8 mouse cellular contexts compared by ENCODE assay signal in genomic region chr2:131262680-131263670, GRCm38 (mm10). TPM values are rescaled to one million over a fixed set of nuclear protein-coding genes. Genes with fewer than 3 reads are reported as not detected.
DNase-seq lines count a peak whose midpoint lies in the region; ATAC-seq and TF ChIP-seq lines count a peak whose summit lies in the region.

No protein-coding gene starts in this region.

- WGBS in bone marrow, adult 2 months, result 3% methylated on average over 59 of the region's 59 CpGs
- WGBS in forebrain, embryonic 16.5 days, result under 1% methylated on average over 49 of the region's 59 CpGs
- WGBS in limb, embryonic 14.5 days, result under 1% methylated on average over 38 of the region's 59 CpGs
- under 1% methylated on average over 47 of the region's 59 CpGs for WGBS in midbrain, postnatal 0 days

- peak overlapping the region; percentile 96 for H3K9ac ChIP-seq in forebrain, embryonic 16.5 days (replicated peaks; ENCODE audit: low read depth, low read length)
- peak overlapping the region; percentile 95 for H3K9ac ChIP-seq in limb, embryonic 14.5 days (ENCODE audit: low read depth, low read length, severe bottlenecking)
- peak overlapping the region; percentile 79 for H3K9ac ChIP-seq in midbrain, postnatal 0 days (replicated peaks; ENCODE audit: low read length, poor library complexity, severe bottlenecking)

- TF ChIP-seq CTCF in bone marrow, adult 2 months (IDR thresholded peaks at IDR 0.05; ENCODE audit: control insufficient read depth, insufficient read depth, low read length), result no peak
- TF ChIP-seq CTCF in midbrain, postnatal 0 days (IDR thresholded peaks at IDR 0.05), result 0 out of 2 replicates have a peak, but pooled peaks have one; percentile 4

- H3K27ac ChIP-seq in bone marrow, adult 2 months (ENCODE audit: control insufficient read depth, insufficient read depth, low read depth, low read length, poor library complexity), result peak overlapping the region; percentile 99
- peak overlapping the region; percentile 98 for H3K27ac ChIP-seq in forebrain, embryonic 16.5 days (ENCODE audit: low read length)
- H3K27ac ChIP-seq in limb, embryonic 14.5 days (replicated peaks; ENCODE audit: low read depth, low read length), result peak overlapping the region; percentile 95
- peak overlapping the region; percentile 98 for H3K27ac ChIP-seq in midbrain, postnatal 0 days (ENCODE audit: low read depth, low read length)

- H3K4me1 ChIP-seq in bone marrow, adult 2 months (ENCODE audit: control insufficient read depth, insufficient read depth, low read length), result no peaks in the 10 kb centered on the region; the same call in 1 of the 2 replicates
- H3K4me1 ChIP-seq in forebrain, embryonic 16.5 days (replicated peaks; ENCODE audit: control insufficient read depth, insufficient read depth, low read length), result peaks cover 24% of the 10 kb centered on the region
- H3K4me1 ChIP-seq in limb, embryonic 14.5 days (ENCODE audit: control insufficient read depth, insufficient read depth, low read length), result peaks cover 19% of the 10 kb centered on the region
- H3K4me1 ChIP-seq in midbrain, postnatal 0 days (ENCODE audit: insufficient read depth, low read length), result peaks cover 4% of the 10 kb centered on the region

- peak overlapping the region; percentile 86 for H3K4me3 ChIP-seq in bone marrow, adult 2 months (replicated peaks; ENCODE audit: control insufficient read depth, low read depth, low read length)
- peak overlapping the region; percentile 86 for H3K4me3 ChIP-seq in forebrain, embryonic 16.5 days (replicated peaks; ENCODE audit: low read length)
- H3K4me3 ChIP-seq in limb, embryonic 14.5 days (replicated peaks; ENCODE audit: low read length), result peak overlapping the region; percentile 67
- peak overlapping the region; percentile 75 for H3K4me3 ChIP-seq in midbrain, postnatal 0 days (ENCODE audit: low read depth, low read length)

- H3K4me2 ChIP-seq in forebrain, embryonic 16.5 days (ENCODE audit: low read length), result peak overlapping the region; percentile 91
- peak overlapping the region; percentile 72 for H3K4me2 ChIP-seq in limb, embryonic 14.5 days (replicated peaks; ENCODE audit: low read depth, low read length, severe bottlenecking)
- H3K4me2 ChIP-seq in midbrain, postnatal 0 days (ENCODE audit: low read depth, low read length, poor library complexity, severe bottlenecking), result peak overlapping the region; percentile 79

- peak; percentile 72 for ATAC-seq in forebrain, embryonic 16.5 days
- peak; percentile 74 for ATAC-seq in limb, embryonic 14.5 days (ENCODE audit: low FRiP score, low read depth)
- ATAC-seq in midbrain, postnatal 0 days (ENCODE audit: low FRiP score), result peak; percentile 71

- TF ChIP-seq POLR2A in bone marrow, adult 2 months (IDR thresholded peaks at IDR 0.05; ENCODE audit: borderline replicate concordance, control insufficient read depth, low read depth, low read length), result no peak
- no peak for TF ChIP-seq POLR2A in limb, embryonic 14.5 days (IDR thresholded peaks at IDR 0.05; ENCODE audit: borderline replicate concordance, extremely low read depth, insufficient read depth, insufficient read length)

- peak; percentile 27 for DNase-seq in retina, embryonic 14.5 days (ENCODE audit: low spot score)
- no peak for DNase-seq in retina, postnatal 1 day
- peak; percentile 52 for DNase-seq in limb, embryonic 14.5 days (ENCODE audit: low spot score)
- DNase-seq in midbrain, postnatal 0 days (ENCODE audit: low spot score), result peak; percentile 64
- no peak for DNase-seq in frontal cortex, postnatal 25 days (ENCODE audit: low spot score in 2 of 2)
- no peak for DNase-seq in gastrocnemius, postnatal 14 days

- H3K9me3 ChIP-seq in forebrain, embryonic 16.5 days (ENCODE audit: control insufficient read depth, low read length), result no peaks in the 10 kb centered on the region
- H3K9me3 ChIP-seq in limb, embryonic 14.5 days (ENCODE audit: control insufficient read depth, low read length), result no peaks in the 10 kb centered on the region
- no peaks in the 10 kb centered on the region for H3K9me3 ChIP-seq in midbrain, postnatal 0 days (ENCODE audit: low read length)

- no peaks in the 10 kb centered on the region for H3K27me3 ChIP-seq in forebrain, embryonic 16.5 days (replicated peaks; ENCODE audit: control insufficient read depth, insufficient read depth, low read length)
- no peaks in the 10 kb centered on the region for H3K27me3 ChIP-seq in limb, embryonic 14.5 days (ENCODE audit: control insufficient read depth, insufficient read depth, low read length)
- no peaks in the 10 kb centered on the region for H3K27me3 ChIP-seq in midbrain, postnatal 0 days (ENCODE audit: insufficient read depth, low read length)

- intact Hi-C loops in gastrocnemius, postnatal 14 days (cut with DNase I; ENCODE audit: low total_unique reads), result no loop called here

- no peaks in the 10 kb centered on the region for H3K36me3 ChIP-seq in forebrain, embryonic 16.5 days (ENCODE audit: control insufficient read depth, insufficient read depth)
- H3K36me3 ChIP-seq in limb, embryonic 14.5 days (ENCODE audit: control insufficient read depth, insufficient read depth, low read length), result no peaks in the 10 kb centered on the region; the same call in 1 of the 2 replicates
- H3K36me3 ChIP-seq in midbrain, postnatal 0 days (ENCODE audit: insufficient read depth, low read length), result no peaks in the 10 kb centered on the region

RNA-seq across cellular contexts. Expression of gene Pank2, which starts 0.7 kb away (rescaled TPM):
- polyA plus RNA-seq in bone marrow, adult 2 months (2011; ENCODE audit: insufficient read depth, insufficient read length, low replicate concordance, missing spikeins), result 31.4 and 44.4 TPM in 2 replicates
- 26.9 and 33.1 TPM in 2 replicates for polyA plus RNA-seq in forebrain, embryonic 16.5 days (2015; fragmentation: Nextera tagmentation; extraction: Ambion mirVana)
- 44.7 and 47.2 TPM in 2 replicates for polyA plus RNA-seq in limb, embryonic 14.5 days (2012; rRNA removed)
- polyA plus RNA-seq in limb, embryonic 14.5 days (2014; fragmentation: Nextera tagmentation; extraction: Ambion mirVana), result 44.6 and 50.0 TPM in 2 replicates
- total RNA-seq in midbrain, postnatal 0 days (2014; rRNA removed), result 36.7 and 41.8 TPM in 2 replicates
- polyA plus RNA-seq in midbrain, postnatal 0 days (2015; fragmentation: Nextera tagmentation; extraction: Ambion mirVana), result 24.0 and 30.8 TPM in 2 replicates
- 10 to 100 TPM; 21.9 to 22.8 TPM for total RNA-seq in gastrocnemius, postnatal 14 days (2021)

RNA-seq across cellular contexts. Expression of gene Mavs, which starts 29.1 kb away (rescaled TPM):
- 8.4 and 13.7 TPM in 2 replicates for polyA plus RNA-seq in bone marrow, adult 2 months (2011; ENCODE audit: insufficient read depth, insufficient read length, low replicate concordance, missing spikeins)
- polyA plus RNA-seq in forebrain, embryonic 16.5 days (2015; fragmentation: Nextera tagmentation; extraction: Ambion mirVana), result 5.7 and 6.8 TPM in 2 replicates
- polyA plus RNA-seq in limb, embryonic 14.5 days (2012; rRNA removed), result 27.4 and 37.2 TPM in 2 replicates
- 17.2 and 18.6 TPM in 2 replicates for polyA plus RNA-seq in limb, embryonic 14.5 days (2014; fragmentation: Nextera tagmentation; extraction: Ambion mirVana)
- total RNA-seq in midbrain, postnatal 0 days (2014; rRNA removed), result 6.3 and 10.9 TPM in 2 replicates
- 4.0 and 5.0 TPM in 2 replicates for polyA plus RNA-seq in midbrain, postnatal 0 days (2015; fragmentation: Nextera tagmentation; extraction: Ambion mirVana)
- 10 to 100 TPM; 32.4 to 33.3 TPM for total RNA-seq in gastrocnemius, postnatal 14 days (2021)

RNA-seq across cellular contexts. Expression of gene Ap5s1, which starts 56.1 kb away (rescaled TPM):
- polyA plus RNA-seq in bone marrow, adult 2 months (2011; ENCODE audit: insufficient read depth, insufficient read length, low replicate concordance, missing spikeins), result 12.1 and 14.5 TPM in 2 replicates
- 37.8 and 40.5 TPM in 2 replicates for polyA plus RNA-seq in forebrain, embryonic 16.5 days (2015; fragmentation: Nextera tagmentation; extraction: Ambion mirVana)
- 29.5 and 50.9 TPM in 2 replicates for polyA plus RNA-seq in limb, embryonic 14.5 days (2012; rRNA removed)
- 25.9 and 26.7 TPM in 2 replicates for polyA plus RNA-seq in limb, embryonic 14.5 days (2014; fragmentation: Nextera tagmentation; extraction: Ambion mirVana)
- total RNA-seq in midbrain, postnatal 0 days (2014; rRNA removed), result 36.5 and 40.1 TPM in 2 replicates
- polyA plus RNA-seq in midbrain, postnatal 0 days (2015; fragmentation: Nextera tagmentation; extraction: Ambion mirVana), result 35.5 and 36.7 TPM in 2 replicates
- total RNA-seq in gastrocnemius, postnatal 14 days (2021), result 10 to 100 TPM; 14.9 to 17.4 TPM

Comparison
In these comparisons a context has a peak if more than half of its experiments do, and no peak if none do; other contexts are left out.
1. DNase-seq: peak in retina, embryonic 14.5 days (single experiment), limb, embryonic 14.5 days (single experiment) and midbrain, postnatal 0 days (single experiment); none in retina, postnatal 1 day (single experiment), frontal cortex, postnatal 25 days (0 of 2) and gastrocnemius, postnatal 14 days (single experiment).
2. Peak in every context shown above with its lines, with median percentiles within 50 percentile points of each other: H3K27ac ChIP-seq, H3K4me3 ChIP-seq, ATAC-seq, H3K4me2 ChIP-seq and H3K9ac ChIP-seq.